ENCODE assay signal across 29 mouse cellular contexts in the genomic region with DNA sequence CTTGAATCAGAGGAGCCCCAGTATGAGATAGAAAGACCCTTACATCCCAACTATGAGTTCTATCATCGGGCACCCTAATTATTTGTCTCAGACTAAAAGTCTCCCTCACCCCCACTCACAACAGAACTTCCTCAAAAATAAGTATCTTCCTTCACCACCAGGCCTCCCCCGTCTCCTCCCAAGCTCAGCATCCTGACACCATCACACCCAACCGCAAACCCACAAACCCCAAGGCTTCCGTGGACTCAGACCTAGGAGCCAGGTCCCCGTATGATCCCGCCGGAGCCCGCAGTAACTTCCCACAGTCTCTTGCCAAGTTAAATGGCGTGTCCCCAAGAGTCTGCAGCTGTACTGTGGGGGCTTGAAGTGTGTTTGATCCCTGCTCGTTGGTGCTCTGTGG. TPM values are rescaled to one million over a fixed set of nuclear protein-coding genes. Genes with fewer than 3 reads are reported as not detected.
"Had no signal": no experiment of that assay in that cellular context is flagged by ENCODE, and none has a peak within 500 bp of the region (broad histone marks: within the 10 kb centered on the region; RNA-seq: fewer than 3 reads in every experiment).

No protein-coding gene starts in this region.

- H3K36me3 ChIP-seq: limb, embryonic 10.5 days; limb, embryonic 13.5 days; liver, embryonic 12.5 days; liver, embryonic 15.5 days; lung, embryonic 15.5 days; stomach, embryonic 15.5 days had no signal

- H3K27ac ChIP-seq: limb, embryonic 10.5 days; limb, embryonic 13.5 days; liver, embryonic 12.5 days; liver, embryonic 15.5 days; lung, embryonic 15.5 days; stomach, embryonic 15.5 days had no signal

- H3K4me2 ChIP-seq: limb, embryonic 13.5 days; liver, embryonic 12.5 days; liver, embryonic 15.5 days; lung, embryonic 15.5 days; midbrain, embryonic 11.5 days; stomach, embryonic 15.5 days had no signal

- DNase-seq: kidney, adult 9 months; kidney, postnatal 14 days; kidney, postnatal 4 days; liver; lung, adult 18-20 months; lung, postnatal 10 days; lung, postnatal 36 days; right cerebral cortex, adult 18-20 months; right cerebral cortex, postnatal 25 days; spleen, adult 18-20 months; thymus, postnatal 25 days had no signal

- H3K9me3 ChIP-seq: limb, embryonic 10.5 days; limb, embryonic 13.5 days; liver, embryonic 12.5 days; liver, embryonic 15.5 days; lung, embryonic 15.5 days; stomach, embryonic 15.5 days had no signal

- H3K9ac ChIP-seq: limb, embryonic 13.5 days; liver, embryonic 12.5 days; liver, embryonic 15.5 days; lung, embryonic 15.5 days; stomach, embryonic 15.5 days had no signal

- H3K27me3 ChIP-seq: limb, embryonic 13.5 days; lung, embryonic 15.5 days; stomach, embryonic 15.5 days had no signal

- H3K4me3 ChIP-seq: limb, embryonic 10.5 days; limb, embryonic 13.5 days; liver, embryonic 12.5 days; liver, embryonic 15.5 days; lung, embryonic 15.5 days; stomach, embryonic 15.5 days had no signal

- ATAC-seq: liver, embryonic 12.5 days had no signal

- H3K4me1 ChIP-seq: liver, embryonic 15.5 days; lung, embryonic 15.5 days had no signal

RNA-seq across cellular contexts. Expression of gene Pla2g5, which starts 5.7 kb away (rescaled TPM):
- total RNA-seq: megakaryocyte-erythroid progenitor cell, adult 5-6 weeks had no signal
- polyA plus RNA-seq: liver, embryonic 12.5 days; midbrain, embryonic 11.5 days; neural tube, embryonic 11.5 days had no signal

RNA-seq across cellular contexts. Expression of gene Gm13030, which starts 16.2 kb away (rescaled TPM):
- total RNA-seq: layer of hippocampus, adult 18-20 months; layer of hippocampus, postnatal 25 days; left cerebral cortex, adult 18-20 months; left cerebral cortex, postnatal 25 days; megakaryocyte-erythroid progenitor cell, adult 5-6 weeks; midbrain, postnatal 0 days had no signal
- polyA plus RNA-seq: kidney, embryonic 16.5 days; limb, embryonic 10.5 days; limb, embryonic 13.5 days; liver, embryonic 12.5 days; liver, embryonic 15.5 days; lung, embryonic 15.5 days; midbrain, embryonic 11.5 days; midbrain, embryonic 14.5 days; midbrain, postnatal 0 days; neural tube, embryonic 11.5 days; neural tube, embryonic 14.5 days; stomach, embryonic 15.5 days; thymus, postnatal 0 days had no signal

RNA-seq across cellular contexts. Expression of gene Pla2g2e, which starts 20.2 kb away (rescaled TPM):
- total RNA-seq: layer of hippocampus, adult 18-20 months; layer of hippocampus, postnatal 25 days; left cerebral cortex, adult 18-20 months; left cerebral cortex, postnatal 25 days; megakaryocyte-erythroid progenitor cell, adult 5-6 weeks; midbrain, postnatal 0 days had no signal
- polyA plus RNA-seq: limb, embryonic 10.5 days; limb, embryonic 13.5 days; liver, embryonic 12.5 days; liver, embryonic 15.5 days; lung, embryonic 15.5 days; midbrain, embryonic 11.5 days; midbrain, embryonic 14.5 days; midbrain, postnatal 0 days; neural tube, embryonic 11.5 days; neural tube, embryonic 14.5 days; stomach, embryonic 15.5 days had no signal
